Mouse (Mus musculus): Measurements from ENCODE around the gene Cep19. TPM values are rescaled to one million over a fixed set of nuclear protein-coding genes. Genes with fewer than 3 reads are reported as not detected.

Gene Cep19
- polyA plus RNA-seq, 1 experiment from 2014 or later = 38.3 TPM

DNA sequence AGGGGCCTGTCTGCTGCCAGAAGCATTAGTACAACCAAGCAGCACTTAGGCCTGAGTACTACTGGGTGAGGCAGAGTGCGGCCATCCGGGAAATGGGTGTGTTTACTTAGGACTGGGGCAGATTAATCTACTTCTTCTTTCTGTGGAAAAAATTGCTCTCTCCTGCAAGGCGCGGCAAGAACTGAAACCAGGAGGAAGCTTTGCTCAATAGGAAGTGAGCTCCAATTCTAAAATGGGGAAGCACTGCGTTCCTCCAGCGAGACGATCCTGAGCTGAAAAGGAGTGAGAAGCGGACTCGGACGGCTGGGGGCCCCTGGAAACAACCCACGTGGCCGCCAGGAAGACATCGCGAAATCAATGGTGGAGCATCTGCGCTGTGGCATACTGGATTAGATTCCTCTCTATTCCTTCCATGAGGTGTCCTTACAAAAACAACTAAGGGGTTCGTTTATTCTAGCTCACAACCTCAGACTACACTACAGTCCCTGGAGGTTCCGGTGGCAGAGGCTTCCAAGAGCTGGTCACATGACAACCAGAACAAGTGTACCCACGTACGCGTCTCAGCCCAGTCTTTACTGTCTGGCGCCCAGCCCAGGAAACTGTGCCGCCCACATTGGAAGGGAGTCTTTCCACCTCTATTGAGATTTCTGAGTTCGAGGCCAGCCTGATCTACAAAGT lies 14.1 kb downstream of the Cep19 start:
- WGBS = 70% methylated on average over 23 of the region's 23 CpGs

DNA sequence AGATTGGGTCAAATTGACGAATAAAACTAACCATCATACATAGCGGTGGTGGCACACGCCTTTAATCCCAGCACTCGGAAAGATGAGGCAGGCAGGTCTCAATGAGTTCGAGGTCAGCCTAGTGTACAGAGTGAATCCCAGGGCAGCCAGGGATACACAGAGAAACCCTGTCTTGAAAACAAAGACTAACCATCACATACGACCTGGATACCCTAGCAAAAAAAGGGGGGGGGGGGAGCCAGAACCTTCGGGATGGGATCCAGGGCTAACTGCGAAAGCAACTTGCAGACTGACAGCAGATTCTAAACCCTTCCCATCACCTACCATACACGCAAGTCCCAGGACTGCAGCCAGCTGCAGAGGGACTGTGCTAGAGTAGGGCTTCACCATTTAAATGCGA lies 14.8 kb downstream of the Cep19 start:
- 84% methylated on average over 10 of the region's 10 CpGs for WGBS
- Histone ChIP-seq H3K9me3 (replicated peaks) (no peaks in the 10 kb centered on the region), H3K36me3 (peaks cover 10% of the 10 kb centered on the region), H3K4me3 (no peak overlapping the region), H3K27me3 (ENCODE audit: low read depth, poor library complexity, severe bottlenecking) (no peaks in the 10 kb centered on the region), H3K4me1 (no peaks in the 10 kb centered on the region), H3K27ac (replicated peaks) (no peak overlapping the region)
- no peak for DNase-seq (ENCODE audit: low spot score)

More for the DNA sequence above, 14.1 kb downstream of the Cep19 start:
- H3K9me3 ChIP-seq (replicated peaks) = no peaks in the 10 kb centered on the region
- H3K4me1 ChIP-seq = no peaks in the 10 kb centered on the region
- no peak overlapping the region for H3K27ac ChIP-seq (replicated peaks)
- no peaks in the 10 kb centered on the region for H3K27me3 ChIP-seq (ENCODE audit: low read depth, poor library complexity, severe bottlenecking)
- H3K36me3 ChIP-seq = peaks cover 16% of the 10 kb centered on the region
- no peak overlapping the region for H3K4me3 ChIP-seq
- DNase-seq (ENCODE audit: low spot score) = no peak

DNA sequence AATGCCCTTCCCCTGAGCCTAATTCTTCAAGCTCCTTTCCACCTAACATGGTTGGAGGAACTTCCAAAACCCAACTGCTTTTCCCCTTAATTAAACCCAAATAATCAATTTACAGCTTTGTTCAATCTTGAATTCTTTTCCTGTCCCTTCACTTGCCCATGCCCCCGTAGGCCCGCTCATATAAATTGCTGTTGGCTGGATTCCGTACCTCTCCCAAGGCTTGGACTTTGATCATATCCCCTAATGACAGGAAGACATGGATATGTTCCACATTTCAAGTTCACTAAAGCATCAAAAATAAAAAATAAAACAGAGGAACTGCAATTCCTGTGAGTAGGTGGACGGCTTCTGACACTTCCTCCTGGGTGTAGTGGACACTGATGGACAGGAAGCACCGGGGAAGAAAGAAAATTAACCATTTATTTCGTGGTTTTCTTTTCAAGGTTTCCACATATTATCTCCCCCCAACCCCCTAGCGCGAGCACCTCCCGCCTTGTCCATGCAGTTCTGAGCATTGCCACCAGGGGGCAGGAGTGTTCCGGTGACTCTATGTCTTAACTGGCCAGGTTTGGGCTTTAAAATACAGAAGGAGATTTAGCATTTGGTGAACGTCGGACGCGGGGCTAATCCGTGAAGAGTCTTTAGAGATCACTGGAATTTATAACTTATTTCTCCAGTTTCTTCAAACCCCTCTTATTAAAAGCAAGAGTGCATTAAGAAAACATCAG lies 15.5 kb downstream of the Cep19 start:
- H3K4me3 ChIP-seq = no peak overlapping the region
- no peaks in the 10 kb centered on the region for H3K4me1 ChIP-seq
- H3K36me3 ChIP-seq = peaks cover 3% of the 10 kb centered on the region; the same call in 1 of the 2 replicates
- DNase-seq (ENCODE audit: low spot score) = peak; percentile 73
- no peaks in the 10 kb centered on the region for H3K27me3 ChIP-seq (ENCODE audit: low read depth, poor library complexity, severe bottlenecking)
- no peaks in the 10 kb centered on the region for H3K9me3 ChIP-seq (replicated peaks)
- WGBS = 23% methylated on average over 15 of the region's 15 CpGs
- H3K27ac ChIP-seq (replicated peaks) = no peak overlapping the region

DNA sequence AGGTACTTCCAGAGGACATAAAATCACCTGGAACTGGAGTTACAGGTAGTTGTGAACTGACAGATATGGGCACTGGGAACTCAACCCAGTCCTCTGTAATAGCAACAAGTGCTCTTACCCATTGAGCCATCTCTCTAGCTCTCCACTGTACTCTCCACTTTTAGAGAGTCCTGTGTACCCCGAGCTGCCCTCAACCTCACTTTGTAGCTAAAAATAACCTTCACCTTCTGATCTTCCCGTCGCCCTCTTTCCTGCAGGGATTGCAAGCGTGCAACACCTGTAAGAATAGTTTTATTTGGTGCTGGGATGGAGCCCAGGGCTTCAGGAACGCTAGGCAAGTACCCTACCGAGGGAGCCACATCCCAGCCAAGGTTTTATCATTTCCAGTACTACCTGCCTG lies 16.2 kb downstream of the Cep19 start:
- H3K4me3 ChIP-seq = no peak overlapping the region
- DNase-seq (ENCODE audit: low spot score) = no peak
- no peaks in the 10 kb centered on the region for H3K4me1 ChIP-seq
- peaks cover under 1% of the 10 kb centered on the region; the same call in 1 of the 2 replicates for H3K36me3 ChIP-seq
- no peak overlapping the region for H3K27ac ChIP-seq (replicated peaks)
- no peaks in the 10 kb centered on the region for H3K9me3 ChIP-seq (replicated peaks)
- 67% methylated on average over 6 of the region's 6 CpGs for WGBS
- no peaks in the 10 kb centered on the region for H3K27me3 ChIP-seq (ENCODE audit: low read depth, poor library complexity, severe bottlenecking)

DNA sequence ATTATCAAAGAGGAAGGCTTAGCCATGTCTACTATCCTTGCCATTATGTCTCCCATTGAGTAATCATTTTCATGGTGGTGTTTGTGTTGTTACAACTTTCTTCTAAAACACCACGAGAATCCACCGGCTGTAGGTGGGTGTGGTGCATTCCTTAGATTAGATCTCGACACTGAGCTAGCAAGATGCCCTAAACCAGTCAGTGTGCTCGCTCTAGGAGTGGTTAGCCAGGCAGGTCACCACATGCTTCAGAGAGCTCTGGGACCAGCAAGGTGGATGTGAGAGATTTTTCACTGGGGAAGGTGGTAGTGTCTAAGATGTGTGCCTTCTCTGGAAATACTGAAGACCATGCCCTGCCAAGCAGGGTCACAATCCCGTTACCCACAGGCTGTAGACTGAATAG lies 16.6 kb downstream of the Cep19 start:
- no peak for DNase-seq (ENCODE audit: low spot score)
- H3K9me3 ChIP-seq (replicated peaks) = no peaks in the 10 kb centered on the region
- H3K4me1 ChIP-seq = no peaks in the 10 kb centered on the region
- no peaks in the 10 kb centered on the region for H3K36me3 ChIP-seq
- no peak overlapping the region for H3K4me3 ChIP-seq
- 69% methylated on average over 5 of the region's 5 CpGs for WGBS
- no peak overlapping the region for H3K27ac ChIP-seq (replicated peaks)
- no peaks in the 10 kb centered on the region for H3K27me3 ChIP-seq (ENCODE audit: low read depth, poor library complexity, severe bottlenecking)

DNA sequence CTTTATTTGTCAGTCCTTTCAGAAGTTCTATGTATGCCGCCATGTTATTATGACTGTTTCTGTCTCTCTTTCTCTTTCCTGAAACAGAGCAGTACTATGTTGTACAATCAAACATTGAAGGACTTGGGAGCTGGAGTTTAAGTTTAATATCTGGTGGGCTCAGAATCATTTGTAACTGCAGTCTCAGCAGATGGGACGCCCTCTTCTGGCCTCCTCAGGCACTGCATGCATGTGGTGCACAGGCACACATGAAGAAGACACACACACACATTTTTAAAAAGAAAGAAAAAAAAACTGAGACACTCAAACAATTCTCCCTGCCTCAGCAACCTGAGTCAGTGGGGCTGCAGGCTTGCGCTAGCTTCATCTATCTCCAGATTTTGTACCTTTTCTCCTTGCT lies 20.9 kb downstream of the Cep19 start:
- no peak for DNase-seq (ENCODE audit: low spot score)
- Histone ChIP-seq H3K27me3 (ENCODE audit: low read depth, poor library complexity, severe bottlenecking) (no peaks in the 10 kb centered on the region), H3K27ac (replicated peaks) (no peak overlapping the region), H3K36me3 (no peaks in the 10 kb centered on the region), H3K4me3 (no peak overlapping the region), H3K4me1 (no peaks in the 10 kb centered on the region), H3K9me3 (replicated peaks) (no peaks in the 10 kb centered on the region)
- 79% methylated on average over 3 of the region's 3 CpGs for WGBS

DNA sequence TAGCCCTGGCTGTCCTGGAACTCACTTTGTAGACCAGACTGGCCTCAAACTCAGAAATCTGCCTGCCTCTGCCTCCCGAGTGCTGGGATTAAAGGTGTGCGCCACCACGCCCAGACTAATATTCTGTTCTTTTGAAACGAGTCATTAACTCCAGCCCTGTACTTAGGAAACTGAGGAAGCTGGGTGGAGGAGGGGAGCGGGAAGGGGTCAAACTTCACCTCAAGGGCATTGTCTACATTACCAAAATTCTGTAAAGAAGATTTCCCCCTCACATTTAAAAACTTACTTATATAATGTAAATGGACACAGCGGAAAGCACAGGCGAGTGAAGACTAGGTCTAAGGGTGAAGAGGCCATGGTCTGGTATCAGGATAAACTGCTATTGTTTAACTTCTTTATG lies 24.4 kb downstream of the Cep19 start:
- Histone ChIP-seq H3K36me3 (no peaks in the 10 kb centered on the region), H3K4me1 (no peaks in the 10 kb centered on the region), H3K27me3 (ENCODE audit: low read depth, poor library complexity, severe bottlenecking) (no peaks in the 10 kb centered on the region), H3K9me3 (replicated peaks) (no peaks in the 10 kb centered on the region), H3K4me3 (no peak overlapping the region), H3K27ac (replicated peaks) (no peak overlapping the region)
- 94% methylated on average over 7 of the region's 7 CpGs for WGBS
- DNase-seq (ENCODE audit: low spot score) = no peak

DNA sequence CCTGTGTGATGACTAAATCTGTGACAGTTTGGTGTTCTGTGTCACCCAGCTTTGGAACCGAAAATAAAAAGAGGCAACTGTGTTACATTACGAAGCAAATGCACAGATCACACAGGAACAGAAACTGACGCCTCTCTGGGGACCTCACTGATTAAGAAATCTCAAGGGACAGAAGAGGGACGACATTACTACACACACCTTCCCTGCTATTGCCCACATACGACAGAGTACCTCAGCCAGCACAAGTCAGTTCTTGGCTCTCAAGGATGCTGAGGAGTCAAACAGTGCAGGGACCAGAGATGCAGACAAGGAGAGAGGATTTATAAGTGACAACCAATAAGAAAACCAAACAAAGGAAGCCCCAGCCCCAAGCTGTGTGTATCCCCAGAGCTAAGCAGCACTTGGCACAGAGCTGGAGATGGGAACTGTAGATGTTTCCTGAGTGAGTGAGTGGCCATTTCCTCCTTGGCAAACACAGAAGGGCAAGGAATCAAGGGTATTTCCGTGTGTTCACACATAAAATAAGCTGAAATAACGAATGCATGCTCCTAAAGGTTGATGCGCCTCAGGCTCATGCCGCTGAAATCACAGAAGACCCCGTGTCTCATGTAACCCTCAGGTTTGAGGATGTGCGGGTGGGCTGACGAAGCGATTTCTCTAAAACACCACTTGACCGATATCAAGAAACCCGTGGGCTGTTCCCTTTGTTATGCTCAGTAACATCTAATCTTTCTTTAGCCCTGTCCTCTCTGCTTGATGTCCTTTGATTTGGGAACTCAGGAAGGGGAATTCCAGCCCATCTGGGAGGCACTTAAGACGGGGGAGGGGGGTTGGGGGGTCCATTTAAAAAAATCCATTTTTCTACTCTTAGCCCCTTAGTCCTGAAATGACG lies 25.1 kb downstream of the Cep19 start:
- no peaks in the 10 kb centered on the region for H3K4me1 ChIP-seq
- H3K36me3 ChIP-seq = no peaks in the 10 kb centered on the region
- H3K27ac ChIP-seq (replicated peaks) = no peak overlapping the region
- no peak for DNase-seq (ENCODE audit: low spot score)
- 75% methylated on average over 17 of the region's 17 CpGs for WGBS
- no peaks in the 10 kb centered on the region for H3K27me3 ChIP-seq (ENCODE audit: low read depth, poor library complexity, severe bottlenecking)
- H3K4me3 ChIP-seq = no peak overlapping the region
- no peaks in the 10 kb centered on the region for H3K9me3 ChIP-seq (replicated peaks)

DNA sequence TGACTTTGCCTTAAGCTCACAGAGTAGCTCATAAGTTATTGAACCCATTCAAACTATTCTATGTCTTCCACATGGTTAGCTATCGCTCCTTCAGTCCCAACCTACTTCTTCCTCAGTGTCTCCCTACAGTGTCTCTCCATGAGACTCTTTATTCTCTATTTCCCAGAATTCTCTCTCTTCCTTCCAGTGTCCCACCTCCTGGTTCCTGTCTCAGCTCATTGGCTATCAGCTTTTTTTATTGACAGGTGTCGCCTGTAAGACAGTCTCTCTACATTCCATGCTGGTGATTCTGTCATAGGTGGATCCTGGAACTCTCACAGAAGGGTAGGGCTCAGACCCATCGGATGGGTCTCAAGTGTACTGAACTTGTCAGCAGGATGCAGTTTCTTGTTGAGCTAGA lies 25.8 kb downstream of the Cep19 start:
- Histone ChIP-seq H3K9me3 (replicated peaks) (no peaks in the 10 kb centered on the region), H3K4me1 (no peaks in the 10 kb centered on the region), H3K36me3 (no peaks in the 10 kb centered on the region), H3K27ac (replicated peaks) (no peak overlapping the region), H3K27me3 (ENCODE audit: low read depth, poor library complexity, severe bottlenecking) (no peaks in the 10 kb centered on the region), H3K4me3 (no peak overlapping the region)
- WGBS = 95% methylated on average over 3 of the region's 3 CpGs
- no peak for DNase-seq (ENCODE audit: low spot score)

DNA sequence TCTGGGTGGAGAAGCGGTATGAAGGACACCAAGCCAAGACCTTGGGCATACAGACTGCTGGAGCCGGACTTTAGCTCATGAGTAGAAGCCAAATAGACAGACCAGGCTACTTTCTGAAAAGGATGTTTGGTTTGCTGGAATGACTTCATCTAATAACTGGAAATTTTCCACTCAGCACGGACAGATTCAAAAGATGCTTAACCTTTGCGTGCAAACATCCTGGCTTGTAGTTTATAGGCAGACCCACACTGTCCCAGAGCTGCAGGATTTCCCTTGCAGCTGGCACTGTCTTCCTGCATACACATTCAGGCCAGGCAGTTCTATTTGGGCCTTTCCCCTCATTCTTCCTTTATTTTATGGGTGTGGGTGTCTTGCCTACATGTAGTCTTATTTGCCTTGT lies 27.4 kb downstream of the Cep19 start:
- DNase-seq (ENCODE audit: low spot score) = no peak
- no peaks in the 10 kb centered on the region for H3K36me3 ChIP-seq
- no peaks in the 10 kb centered on the region for H3K9me3 ChIP-seq (replicated peaks)
- no peaks in the 10 kb centered on the region for H3K4me1 ChIP-seq
- 93% methylated on average over 4 of the region's 4 CpGs for WGBS
- H3K27me3 ChIP-seq (ENCODE audit: low read depth, poor library complexity, severe bottlenecking) = no peaks in the 10 kb centered on the region
- no peak overlapping the region for H3K4me3 ChIP-seq
- no peak overlapping the region for H3K27ac ChIP-seq (replicated peaks)

DNA sequence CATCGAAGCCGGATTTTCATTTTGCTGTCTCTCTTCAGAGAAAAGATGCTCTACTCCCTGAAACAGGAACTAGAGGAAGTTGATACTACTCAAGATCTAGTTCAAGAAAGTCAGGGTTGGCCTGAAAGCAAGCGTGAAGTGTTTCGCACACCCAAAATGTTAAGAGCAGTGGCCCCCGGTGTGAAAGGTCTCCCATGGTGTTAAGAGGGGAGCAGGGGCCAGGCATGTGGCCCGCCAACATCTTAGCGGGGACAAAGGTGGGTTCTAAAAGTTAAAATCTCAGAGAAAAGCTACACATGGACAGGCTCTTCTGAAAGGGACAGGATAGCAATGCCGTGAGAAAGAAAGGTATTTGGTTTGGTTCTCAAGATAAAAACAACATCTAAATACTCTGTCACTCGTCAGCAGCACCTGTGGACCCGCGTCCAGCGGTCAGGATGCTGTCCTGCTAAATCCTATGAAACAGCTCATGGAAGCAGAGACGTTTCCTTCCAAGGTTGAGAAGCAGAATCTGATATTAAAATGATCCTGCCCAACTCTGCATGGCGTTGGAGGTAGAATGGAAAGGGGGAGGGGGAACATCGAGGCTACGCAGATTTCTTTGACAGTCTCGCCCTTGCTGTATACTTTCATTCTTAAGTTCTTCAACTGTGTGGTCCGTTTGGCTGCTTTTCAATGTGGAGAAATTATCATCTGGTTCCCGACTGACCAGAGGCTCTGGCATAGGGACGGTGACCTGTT lies 30.0 kb downstream of the Cep19 start:
- H3K27me3 ChIP-seq (ENCODE audit: low read depth, poor library complexity, severe bottlenecking) = no peaks in the 10 kb centered on the region

DNA sequence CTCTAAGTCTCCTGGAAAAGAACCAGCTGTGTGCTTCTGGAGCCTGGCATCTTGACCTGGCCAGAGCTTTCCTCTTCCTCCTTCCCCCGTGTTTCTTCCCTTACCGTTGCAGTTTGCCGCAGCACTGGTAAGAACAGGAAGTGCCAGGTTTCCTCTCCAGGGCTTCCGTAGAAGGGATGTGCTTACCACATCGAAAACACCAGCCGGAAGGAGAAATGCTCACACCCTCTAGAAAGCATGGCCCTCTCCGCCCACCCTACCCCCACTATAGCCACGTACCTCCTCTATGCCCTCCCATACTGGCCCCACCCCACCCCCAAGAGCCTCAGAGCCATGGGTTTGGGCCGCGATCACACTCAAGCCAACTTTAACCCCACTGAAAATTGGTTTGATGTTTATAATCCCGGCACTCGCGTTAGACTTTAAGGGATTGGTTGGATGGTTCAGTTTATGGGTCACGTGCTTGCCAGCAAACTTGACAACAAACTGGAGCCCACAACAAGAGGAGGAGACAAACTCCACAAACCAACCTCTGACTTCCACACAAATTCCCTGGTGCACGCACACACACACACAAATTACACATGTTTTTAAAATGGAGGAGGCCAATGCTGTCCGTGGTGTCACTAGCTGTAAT lies 30.7 kb downstream of the Cep19 start:
- Histone ChIP-seq H3K4me3 (no peak overlapping the region), H3K9me3 (replicated peaks) (no peaks in the 10 kb centered on the region), H3K4me1 (no peaks in the 10 kb centered on the region), H3K27me3 (ENCODE audit: low read depth, poor library complexity, severe bottlenecking) (no peaks in the 10 kb centered on the region), H3K27ac (replicated peaks) (no peak overlapping the region), H3K36me3 (no peaks in the 10 kb centered on the region)
- no peak for DNase-seq (ENCODE audit: low spot score)
- 73% methylated on average over 16 of the region's 16 CpGs for WGBS

More for the DNA sequence above, 30.0 kb downstream of the Cep19 start:
- Histone ChIP-seq H3K4me1 (no peaks in the 10 kb centered on the region), H3K36me3 (no peaks in the 10 kb centered on the region), H3K4me3 (no peak overlapping the region), H3K27ac (replicated peaks) (no peak overlapping the region), H3K9me3 (replicated peaks) (no peaks in the 10 kb centered on the region)
- 82% methylated on average over 20 of the region's 20 CpGs for WGBS
- DNase-seq (ENCODE audit: low spot score) = no peak

Measured in midbrain, embryonic 10.5 days (tissue).